Mouse (Mus musculus) cerebellum, adult 11-12 months (tissue): ENCODE measurements at regions not wholly inside any gene's neighbourhood (a gene's known extent, or its start where the extent isn't known, plus 50 kb on each side); places are given as distances from the start of the nearest gene placed in this dataset.
A peak's percentile ranks its signal among the peaks of the same experiment; 100 is the strongest.

ENCODE experiments used
- DNase-seq: peaks from one replicate; pipeline ENCODE4 v3.0.0; 2022

- no peak for DNase-seq
Observed at GRCm38 (mm10) chr6:66012675-66013074, 60.3 kb downstream of the 4930544G11Rik start.

DNA sequence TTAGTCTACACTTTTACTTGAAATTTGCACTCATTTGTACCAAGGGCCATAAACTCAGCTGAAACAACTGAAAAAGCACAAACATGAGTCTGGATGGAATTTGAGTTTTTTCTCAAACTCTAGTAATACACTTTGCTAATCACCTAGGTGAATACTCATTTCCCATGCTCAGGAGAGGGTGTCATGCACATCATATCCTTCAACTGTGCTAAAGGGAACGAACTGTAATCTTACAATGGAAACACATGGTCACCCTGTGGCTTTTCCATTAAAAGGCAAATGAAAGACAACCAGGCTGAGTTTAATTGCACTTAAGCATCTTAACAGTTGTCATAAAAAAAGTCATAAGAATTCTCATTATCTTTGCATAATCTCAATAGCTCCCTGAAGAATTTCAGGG, 71.1 kb downstream of the 4930544G11Rik start:
- no peak for DNase-seq

DNA sequence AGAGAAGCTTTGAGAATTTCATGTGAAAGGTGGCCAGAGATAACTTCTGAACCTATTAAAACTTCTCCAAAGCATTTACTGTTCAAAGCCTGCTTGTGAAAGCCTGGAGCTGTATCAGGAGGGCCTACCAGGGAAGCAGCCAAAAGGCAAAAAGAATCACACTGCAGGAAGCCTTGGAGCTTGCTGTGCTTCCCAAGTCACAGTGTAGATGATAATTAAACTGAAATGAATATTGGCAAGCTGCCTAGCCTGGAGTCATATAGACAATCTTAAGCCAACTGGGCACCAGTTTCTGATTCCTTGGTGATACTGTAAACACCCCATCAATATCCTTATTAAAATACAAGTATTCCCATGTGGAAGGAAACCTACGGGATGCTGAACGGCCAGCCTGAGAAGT, 84.4 kb downstream of the 4930544G11Rik start:
- DNase-seq: peak; percentile 3

- DNase-seq: no peak
Observed at GRCm38 (mm10) chr6:66051852-66052251, 99.4 kb downstream of the 4930544G11Rik start.

DNA sequence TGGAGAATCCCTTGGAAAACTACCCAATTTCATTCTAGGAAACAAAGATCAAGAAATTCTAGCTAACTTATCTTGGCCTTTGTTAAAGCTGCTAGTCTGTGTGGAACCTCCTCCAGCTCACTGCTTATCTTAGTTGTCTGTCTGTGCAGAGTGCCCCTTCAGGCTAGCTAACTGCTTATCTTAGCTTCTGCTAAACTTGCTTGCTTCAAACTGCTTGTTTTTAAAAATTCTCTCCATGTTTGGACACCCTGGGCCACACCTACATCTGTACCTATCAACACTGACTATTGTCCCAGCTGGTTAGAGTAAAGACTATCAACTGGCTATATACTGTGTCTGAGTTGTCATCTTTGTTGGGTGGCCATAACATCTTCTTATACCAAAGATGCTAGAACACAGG, 100.0 kb downstream of the 4930544G11Rik start:
- no peak for DNase-seq

GRCm38 (mm10) chr6:66053197-66053596, 100.8 kb downstream of the 4930544G11Rik start:
- DNase-seq: no peak

DNA sequence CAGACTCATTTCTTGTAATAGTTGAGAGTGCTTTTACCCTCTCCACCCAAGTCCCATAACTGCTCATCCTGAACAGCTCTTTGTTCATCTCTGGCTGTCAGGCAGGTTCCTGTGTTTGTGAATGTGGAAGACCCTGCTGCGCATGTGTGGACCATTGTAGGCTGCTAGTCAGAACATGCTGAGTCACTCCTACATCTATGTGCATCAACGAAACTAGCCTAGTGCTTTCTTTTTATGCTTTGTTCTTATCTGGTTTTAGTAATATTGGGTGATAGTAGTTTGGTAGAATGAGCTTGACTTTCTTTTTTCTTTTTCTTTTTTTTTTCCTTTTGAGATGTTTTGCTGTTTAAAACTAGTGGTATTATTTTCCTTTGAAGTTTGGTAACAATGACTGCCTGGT, 116.5 kb downstream of the 4930544G11Rik start:
- DNase-seq: no peak

DNA sequence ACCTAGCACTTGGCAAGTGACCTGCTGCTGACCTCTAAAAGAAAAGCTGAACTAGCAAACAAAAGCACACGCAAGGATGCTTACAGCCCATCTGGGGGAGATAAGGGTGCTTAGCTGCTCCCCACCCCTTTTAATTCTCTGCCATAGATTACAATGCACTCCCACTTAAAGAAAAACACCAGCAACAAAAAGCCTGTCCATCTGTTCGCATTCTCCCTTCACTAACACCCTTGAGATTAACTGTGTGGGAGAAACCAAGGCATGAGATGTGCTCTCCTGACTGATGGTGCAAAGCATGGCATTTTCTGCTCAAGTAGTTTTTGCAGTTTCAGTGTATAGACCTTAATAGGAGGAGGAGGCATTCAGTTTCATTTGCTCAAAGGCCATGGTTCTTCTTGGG, 125.0 kb downstream of the 4930544G11Rik start:
- DNase-seq: no peak

GRCm38 (mm10) chr6:66078769-66079168, 126.4 kb downstream of the 4930544G11Rik start:
- DNase-seq: no peak

DNA sequence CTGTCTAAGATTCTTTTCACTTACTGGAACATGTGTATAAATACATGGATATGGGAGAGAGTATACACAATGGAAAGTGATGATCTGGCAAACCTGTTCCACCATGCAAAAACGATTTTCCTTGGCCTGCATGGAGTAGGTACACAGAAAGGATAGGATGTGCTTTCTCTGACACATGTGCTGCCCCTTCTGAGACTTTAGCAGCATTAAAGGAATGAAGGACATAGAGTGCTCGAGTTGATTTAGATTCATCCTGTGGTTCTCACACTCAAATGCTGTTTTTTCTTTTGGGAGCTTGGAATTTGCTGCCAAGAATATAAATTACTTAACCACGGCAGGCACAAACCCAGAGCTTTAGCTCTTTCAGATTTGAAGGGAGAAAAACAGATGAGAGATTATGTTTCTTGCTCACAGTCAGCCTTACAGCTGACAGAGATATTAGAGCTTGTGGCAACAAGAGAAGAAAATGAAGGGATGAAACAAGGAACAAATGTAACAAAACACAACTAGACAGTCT, 149.2 kb downstream of the 4930544G11Rik start:
- DNase-seq: no peak

GRCm38 (mm10) chr6:66114366-66114765, 162.0 kb downstream of the 4930544G11Rik start:
- no peak for DNase-seq

DNA sequence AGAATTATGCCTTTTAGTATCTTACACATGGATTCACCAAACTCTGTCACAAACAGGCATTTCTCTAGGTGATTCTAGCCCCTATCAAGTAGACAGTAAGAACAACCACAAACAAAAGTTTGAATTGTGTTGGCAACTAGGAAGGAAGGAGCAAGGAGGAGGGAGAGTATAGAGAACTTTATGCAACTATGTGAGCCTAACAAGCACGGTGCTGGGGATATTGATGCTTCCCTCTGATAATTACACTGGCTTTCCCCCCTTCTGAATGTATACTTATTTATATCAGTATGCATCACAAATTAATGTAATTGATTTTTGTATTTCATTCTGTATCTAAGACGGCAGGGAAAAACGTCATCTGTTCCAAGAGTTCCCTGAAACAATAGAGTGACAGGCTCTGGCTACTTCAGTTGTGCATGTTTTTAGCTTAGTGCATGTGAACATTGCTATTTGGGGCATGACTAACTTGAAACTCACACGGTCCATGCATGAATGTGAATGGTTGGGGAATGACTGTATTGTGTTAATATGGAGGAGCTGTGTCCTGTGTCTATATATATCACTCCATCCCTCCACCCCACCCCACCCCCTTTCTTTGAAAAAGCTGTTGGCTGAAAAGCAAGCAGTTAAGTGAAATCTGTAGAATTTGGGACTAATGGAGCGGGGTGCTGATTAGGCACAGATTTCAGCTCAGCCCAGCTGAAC, 169.2 kb downstream of the 4930544G11Rik start:
- no peak for DNase-seq

GRCm38 (mm10) chr6:66124292-66124691, 171.9 kb downstream of the 4930544G11Rik start:
- no peak for DNase-seq

GRCm38 (mm10) chr6:66151786-66152185, 199.4 kb downstream of the 4930544G11Rik start:
- no peak for DNase-seq

DNA sequence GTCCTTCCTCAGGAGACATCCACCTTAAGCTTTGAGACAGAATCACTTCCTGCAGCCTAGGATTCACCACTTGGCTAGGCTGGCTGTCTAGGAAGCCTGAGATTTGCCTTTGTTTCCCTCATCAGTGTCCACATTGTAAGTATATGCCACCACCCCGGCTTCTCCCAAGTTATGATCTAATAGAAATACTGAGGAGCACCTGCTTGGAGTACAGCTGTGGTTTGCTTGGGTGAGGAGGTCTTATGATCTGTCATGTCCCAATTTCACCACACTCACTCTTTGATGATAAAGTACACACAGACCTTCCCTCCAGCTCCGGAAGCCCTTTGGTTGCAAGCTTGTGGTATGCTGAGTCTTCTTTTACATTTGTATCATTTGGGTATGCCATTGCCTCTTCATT, 202.4 kb downstream of the 4930544G11Rik start:
- no peak for DNase-seq

- no peak for DNase-seq
Observed at GRCm38 (mm10) chr6:66160805-66161204, 208.4 kb downstream of the 4930544G11Rik start.

DNA sequence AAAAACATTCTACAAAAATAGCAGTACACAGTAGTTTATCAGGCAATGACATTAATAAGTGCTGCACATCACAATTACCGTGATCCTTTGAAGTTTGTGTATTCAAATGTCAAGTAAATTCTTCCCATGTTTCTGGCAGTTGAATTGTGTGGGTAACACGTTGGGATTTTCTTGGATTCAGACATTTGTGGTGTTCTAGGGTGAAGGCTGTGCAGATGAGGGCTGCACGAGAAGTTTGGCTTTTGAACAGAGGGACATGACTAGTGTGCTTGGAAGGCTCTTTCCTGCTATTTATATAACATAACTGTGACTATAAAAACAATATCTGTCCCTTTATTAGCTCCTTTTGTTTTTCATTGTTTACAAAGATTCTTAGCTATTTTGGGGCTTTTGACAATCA, 216.5 kb downstream of the 4930544G11Rik start:
- DNase-seq: no peak

- no peak for DNase-seq
Observed at GRCm38 (mm10) chr6:66197990-66198389, 245.6 kb downstream of the 4930544G11Rik start.

GRCm38 (mm10) chr6:66200136-66200790, 247.9 kb downstream of the 4930544G11Rik start:
- DNase-seq: no peak

DNA sequence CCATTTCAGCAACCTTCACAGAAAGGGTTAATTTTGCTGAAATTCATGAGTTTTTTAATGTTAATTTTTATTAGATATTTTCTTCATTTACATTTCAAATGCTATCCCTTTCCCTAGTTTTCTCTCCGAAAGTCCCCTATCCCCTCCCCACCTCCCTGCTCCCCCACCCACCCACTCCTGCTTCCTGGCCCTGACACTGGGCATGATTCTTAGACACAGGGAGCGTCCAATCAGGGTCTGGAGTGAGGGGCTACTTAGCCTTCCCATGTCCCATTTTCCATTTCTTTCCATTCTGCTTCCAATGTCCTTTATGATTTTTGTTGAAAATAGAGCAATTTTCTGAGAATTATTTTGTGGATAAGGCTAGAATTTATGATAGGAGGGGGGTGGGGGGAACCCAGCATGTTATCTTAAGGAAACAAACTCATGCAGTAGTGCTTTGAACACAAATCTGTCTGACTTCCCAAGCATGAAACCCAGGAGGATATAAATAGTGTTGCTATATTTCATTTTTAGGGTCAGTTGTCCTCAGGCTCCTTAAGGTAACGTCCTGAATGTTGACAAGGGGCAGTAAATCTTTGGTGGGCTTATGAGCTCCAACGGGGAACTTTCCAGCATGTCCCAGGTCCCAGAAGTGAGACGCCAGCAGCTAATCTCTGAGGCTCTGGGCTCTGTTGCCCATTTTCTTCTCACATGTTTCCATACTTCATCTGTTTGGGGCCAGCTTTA, 254.0 kb downstream of the 4930544G11Rik start:
- DNase-seq: no peak

DNA sequence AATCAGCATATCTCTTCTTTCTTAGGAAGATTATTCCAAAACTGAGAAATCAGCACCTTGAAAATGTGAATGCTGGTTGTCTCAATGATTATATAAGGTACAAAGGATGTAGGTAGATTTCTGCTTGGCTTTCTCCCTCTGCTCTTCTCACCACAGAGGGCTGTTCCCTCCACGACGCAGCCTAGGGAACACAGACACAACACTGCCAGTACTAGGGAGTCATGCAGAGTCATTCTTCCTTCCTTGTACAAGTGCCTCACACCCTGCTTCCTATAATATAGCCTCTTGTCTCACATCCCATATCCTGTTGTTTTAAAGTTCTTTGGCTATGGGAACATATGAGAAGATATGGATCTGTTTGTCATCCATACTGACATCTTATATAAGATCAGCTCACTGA, 265.1 kb downstream of the 4930544G11Rik start:
- DNase-seq: no peak

GRCm38 (mm10) chr6:66224164-66224903, 271.9 kb downstream of the 4930544G11Rik start:
- DNase-seq: no peak

GRCm38 (mm10) chr6:66236368-66236767, 284.0 kb downstream of the 4930544G11Rik start:
- DNase-seq: no peak
